Mouse (Mus musculus) megakaryocyte progenitor cell, adult 5-6 weeks (primary cell): ENCODE data around the gene Snd1. TPM values are rescaled to one million over a fixed set of nuclear protein-coding genes. Genes with fewer than 3 reads are reported as not detected.

Source experiments
- ATAC-seq: replicated peaks from 2 replicates; pipeline ENCODE4 v1.8.0; 2016; ENCODE audit warnings: mild to moderate bottlenecking, moderate TSS enrichment, inconsistent platforms; ENCODE audit not compliant: poor library complexity
- total RNA-seq, 2 experiments: library from RNA; stranded (forward) in 1 of 2; stranded (reverse) in 1 of 2; fragments of 157-497, 149-512 nt in 1 of 2; fragments of 200-1000 nt in 1 of 2; gene quantifications; 2 replicates each; pipeline versions ENCODE4 v1.2.3 to v1.2.4; 2015 to 2017

Snd1 gene
- total RNA-seq, 2 experiments from 2014 or later = 85.0 to 177 TPM

- no peak for ATAC-seq
These were observed 262.7 kb downstream of the Snd1 start for GRCm38 (mm10) chr6:28737601-28738000.

GRCm38 (mm10) chr6:28743586-28743985 is 268.6 kb downstream of the Snd1 start:
- no peak for ATAC-seq

GRCm38 (mm10) chr6:28745864-28746263 is 270.9 kb downstream of the Snd1 start:
- ATAC-seq = no peak

- no peak for ATAC-seq
These were observed 272.1 kb downstream of the Snd1 start for GRCm38 (mm10) chr6:28747025-28747424.

- ATAC-seq = no peak
These were observed 273.2 kb downstream of the Snd1 start for GRCm38 (mm10) chr6:28747931-28748670.

GRCm38 (mm10) chr6:28749224-28749623 is 274.3 kb downstream of the Snd1 start:
- ATAC-seq = no peak

GRCm38 (mm10) chr6:28751186-28751585 is 276.2 kb downstream of the Snd1 start:
- no peak for ATAC-seq

- no peak for ATAC-seq
These were observed 278.3 kb downstream of the Snd1 start for GRCm38 (mm10) chr6:28753217-28753616.

GRCm38 (mm10) chr6:28753681-28754080 is 278.7 kb downstream of the Snd1 start:
- ATAC-seq = no peak

GRCm38 (mm10) chr6:28754127-28754898 is 279.4 kb downstream of the Snd1 start:
- peak; percentile 39 for ATAC-seq

GRCm38 (mm10) chr6:28756306-28757018 is 281.5 kb downstream of the Snd1 start:
- ATAC-seq = no peak

- ATAC-seq = no peak
These were observed 283.4 kb downstream of the Snd1 start for GRCm38 (mm10) chr6:28758293-28758692.

GRCm38 (mm10) chr6:28761728-28762127 is 286.8 kb downstream of the Snd1 start:
- ATAC-seq = no peak

- no peak for ATAC-seq
These were observed 287.3 kb downstream of the Snd1 start for GRCm38 (mm10) chr6:28762132-28762775.

GRCm38 (mm10) chr6:28766622-28767021 is 291.7 kb downstream of the Snd1 start:
- peak; percentile 54 for ATAC-seq

GRCm38 (mm10) chr6:28767891-28768481 is 293.0 kb downstream of the Snd1 start:
- ATAC-seq = no peak

GRCm38 (mm10) chr6:28771331-28771730 is 296.4 kb downstream of the Snd1 start:
- ATAC-seq = no peak

- no peak for ATAC-seq
These were observed 306.8 kb downstream of the Snd1 start for GRCm38 (mm10) chr6:28781696-28782095.

GRCm38 (mm10) chr6:28783082-28783647 is 308.2 kb downstream of the Snd1 start:
- ATAC-seq = no peak

- ATAC-seq = no peak
These were observed 309.0 kb downstream of the Snd1 start for GRCm38 (mm10) chr6:28783953-28784352.
